Mouse (Mus musculus) heart, postnatal 14 days (tissue): Measurements from ENCODE around the gene Chtop. TPM values are rescaled to one million over a fixed set of nuclear protein-coding genes. Genes with fewer than 3 reads are reported as not detected.

Source experiments
- DNase-seq, 2 experiments: peaks; one replicate each; pipeline ENCODE4 v3.0.0; 2021 to 2022
- intact Hi-C: fragments of 180-260 bp; cut with DNase I; formaldehyde crosslinking; loops from one replicate; pipeline ENCODE4 v1.15.1; 2025
- total RNA-seq, 2 experiments: library from RNA; stranded (reverse); gene quantifications; 2 replicates each; pipeline ENCODE4 v1.2.3; 2021

The Chtop gene
- total RNA-seq, 2 experiments from 2014 or later, result 101 to 123 TPM

DNA sequence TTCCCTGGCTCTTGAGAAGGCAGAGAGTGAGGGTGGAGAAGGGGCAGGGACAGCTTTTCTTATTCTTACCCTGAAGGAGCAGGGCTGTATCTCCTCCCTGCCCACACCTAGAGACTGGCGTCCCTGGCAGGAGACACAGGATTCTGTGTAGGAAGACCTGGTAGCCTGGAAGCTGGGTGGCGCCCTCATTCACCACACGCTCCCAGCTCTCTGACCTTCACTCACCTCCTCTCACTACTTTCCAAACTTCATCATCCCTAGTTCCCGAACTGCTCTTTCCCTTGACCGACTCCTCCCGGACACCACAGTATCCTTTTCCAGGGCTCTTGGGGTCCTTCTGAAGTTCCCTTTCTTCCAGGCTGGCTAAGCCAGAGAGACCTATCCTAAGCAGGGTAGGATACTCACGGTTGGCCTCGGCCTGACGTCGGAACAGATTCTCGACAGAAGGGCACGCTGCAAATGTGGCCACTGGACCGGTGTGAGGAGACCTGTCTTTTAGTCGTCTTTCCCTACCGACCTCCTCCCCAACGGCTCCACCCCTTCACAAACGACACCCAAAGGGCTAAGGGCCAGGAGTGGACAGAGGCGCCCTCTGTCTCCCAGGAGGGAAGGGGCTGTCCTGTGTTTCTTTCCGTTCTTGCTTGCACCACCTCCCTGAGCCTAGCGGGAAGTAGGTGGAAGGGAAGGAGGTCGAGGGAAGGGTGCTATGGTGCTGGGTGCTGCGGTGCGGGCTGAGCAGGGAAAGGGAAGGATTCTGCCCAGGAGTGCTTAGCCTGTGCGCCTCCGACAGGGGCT is 4.7 kb upstream of the Chtop start, which contains the start of the genes S100a1 and S100a13:
S100a1 (minus strand) TSS at position 597 of the 795 bp plus-strand sequence.
S100a13 (plus strand) TSS at position 640 of the 795 bp plus-strand sequence.
- DNase-seq, result peak; percentile 75 to 80
- intact Hi-C loops, result no loop called here

- DNase-seq, result no peak
- intact Hi-C loops, result no loop called here
Measured at GRCm38 (mm10) chr3:90512948-90513642, 3.8 kb upstream of the Chtop start.

DNA sequence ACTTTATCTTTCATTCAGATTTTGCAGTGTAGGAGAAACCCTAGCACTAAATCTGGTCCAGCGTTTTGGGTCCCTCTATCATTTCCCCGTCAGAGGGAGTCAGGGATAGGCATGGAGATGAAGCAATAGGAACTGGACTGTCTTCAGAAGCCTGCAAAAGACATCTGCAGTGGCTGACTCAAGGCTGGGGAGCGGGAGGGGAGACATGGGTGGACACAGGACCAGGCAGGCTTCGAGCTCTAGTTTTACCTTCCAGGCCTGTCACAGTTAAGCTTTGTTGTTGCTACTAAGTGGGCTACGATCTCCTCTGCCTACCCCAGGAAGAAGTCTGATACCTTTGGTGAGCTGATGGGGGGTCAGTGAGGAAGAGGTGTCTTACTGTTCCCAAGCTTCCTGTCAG is 3.0 kb upstream of the Chtop start:
- intact Hi-C loops, result no loop called here
- no peak for DNase-seq

DNA sequence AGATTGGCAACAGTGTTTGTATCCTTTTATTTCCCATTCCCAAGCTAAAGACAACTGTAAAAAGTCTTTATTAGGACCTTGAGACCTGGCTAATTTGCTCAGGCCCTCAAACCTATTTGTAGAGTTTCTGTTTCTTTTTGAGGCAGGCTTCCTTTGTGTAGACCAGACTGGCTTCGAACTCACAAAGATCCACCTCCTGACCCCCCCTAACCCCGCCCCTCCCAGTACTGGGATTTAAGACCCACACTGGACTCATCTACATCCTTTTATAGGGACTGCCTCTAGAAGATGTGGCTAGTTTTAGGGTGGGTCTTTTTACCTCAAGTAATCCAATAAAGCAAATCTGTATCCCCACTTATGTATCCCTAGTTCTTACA is 437 bp upstream of the Chtop start:
- intact Hi-C loops, result no loop called here

GRCm38 (mm10) chr3:90508287-90508949 is 880 bp downstream of the Chtop start:
- no peak for DNase-seq
- intact Hi-C loops, result no loop called here

More for the DNA sequence above, 437 bp upstream of the Chtop start:
- no peak for DNase-seq

DNA sequence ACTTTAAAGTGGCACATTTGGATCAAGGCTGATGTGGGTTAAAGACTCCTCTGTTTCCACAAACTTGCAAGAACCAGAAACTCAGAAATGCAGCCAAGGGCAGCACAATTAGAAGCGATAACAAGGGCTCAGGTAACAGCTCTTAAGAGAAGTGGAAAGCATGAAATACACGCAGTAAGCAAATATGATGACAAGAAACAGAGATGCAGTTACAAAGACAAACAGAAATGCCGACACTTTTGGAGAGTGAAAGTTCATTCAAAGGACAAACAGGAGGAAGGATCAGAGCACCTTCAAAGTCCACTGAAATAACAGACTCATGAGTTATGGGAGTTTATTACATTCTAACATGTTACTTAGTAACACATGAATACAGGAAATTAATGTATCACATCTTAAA is 2.9 kb downstream of the Chtop start:
- intact Hi-C loops, result no loop called here
- DNase-seq, result no peak

DNA sequence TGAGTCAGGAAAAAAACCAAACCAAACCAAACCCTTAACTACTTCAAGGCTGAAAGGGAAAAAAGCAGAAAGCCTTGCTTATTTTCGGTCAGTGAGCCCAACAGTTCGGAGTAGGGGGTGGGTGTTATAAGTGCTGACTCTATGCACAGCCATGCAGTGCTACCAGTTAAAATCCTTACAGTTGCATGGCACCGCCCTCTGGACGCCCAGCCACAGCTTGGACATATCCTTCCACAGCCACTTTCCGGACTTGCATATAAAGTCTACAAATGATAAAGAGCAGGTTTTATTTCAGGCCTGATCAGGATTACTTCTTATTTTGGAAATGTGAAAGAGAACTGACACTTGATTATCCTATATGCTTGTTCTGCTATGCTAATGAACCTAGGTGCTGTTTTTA is 4.1 kb downstream of the Chtop start:
- DNase-seq, result no peak
- intact Hi-C loops, result no loop called here

DNA sequence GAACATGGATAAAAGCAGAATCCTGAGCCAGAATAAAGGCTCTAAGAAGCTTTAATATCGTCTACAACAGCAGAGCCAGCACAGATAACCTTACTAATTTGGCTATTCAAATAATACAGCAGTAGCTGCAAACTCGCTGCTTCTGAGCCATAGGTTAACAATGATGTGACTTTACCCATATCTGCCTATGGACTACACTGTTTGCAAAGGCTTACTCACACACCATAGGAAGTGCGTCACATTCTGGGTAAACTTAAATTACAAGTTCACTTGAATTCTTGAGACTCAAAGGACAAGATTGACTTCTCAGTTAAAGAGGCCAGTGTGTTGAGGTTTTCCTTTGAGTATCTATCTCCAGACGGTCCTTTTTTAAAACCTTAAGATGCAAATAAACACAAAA is 5.9 kb downstream of the Chtop start:
- DNase-seq, result no peak
- intact Hi-C loops, result no loop called here

DNA sequence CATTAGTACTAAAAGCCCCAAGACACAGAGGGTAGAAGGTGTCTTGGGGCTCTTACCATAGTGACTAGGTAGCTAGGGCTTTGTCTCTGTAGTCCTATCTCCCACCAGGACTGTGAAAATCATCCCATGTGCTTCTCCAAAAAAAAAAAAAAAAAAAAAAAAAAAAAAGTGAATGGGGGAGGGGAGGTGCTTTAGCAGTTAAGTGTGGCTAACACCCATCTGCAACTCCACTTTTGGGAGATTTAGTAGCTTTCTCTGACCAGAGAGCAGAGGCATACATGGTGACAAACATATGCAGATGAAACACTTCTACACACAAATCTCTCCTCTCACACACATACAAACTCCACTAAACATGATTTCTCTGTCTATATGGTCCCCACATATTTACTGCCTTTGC is 11.7 kb downstream of the Chtop start:
- intact Hi-C loops, result no loop called here
- no peak for DNase-seq

DNA sequence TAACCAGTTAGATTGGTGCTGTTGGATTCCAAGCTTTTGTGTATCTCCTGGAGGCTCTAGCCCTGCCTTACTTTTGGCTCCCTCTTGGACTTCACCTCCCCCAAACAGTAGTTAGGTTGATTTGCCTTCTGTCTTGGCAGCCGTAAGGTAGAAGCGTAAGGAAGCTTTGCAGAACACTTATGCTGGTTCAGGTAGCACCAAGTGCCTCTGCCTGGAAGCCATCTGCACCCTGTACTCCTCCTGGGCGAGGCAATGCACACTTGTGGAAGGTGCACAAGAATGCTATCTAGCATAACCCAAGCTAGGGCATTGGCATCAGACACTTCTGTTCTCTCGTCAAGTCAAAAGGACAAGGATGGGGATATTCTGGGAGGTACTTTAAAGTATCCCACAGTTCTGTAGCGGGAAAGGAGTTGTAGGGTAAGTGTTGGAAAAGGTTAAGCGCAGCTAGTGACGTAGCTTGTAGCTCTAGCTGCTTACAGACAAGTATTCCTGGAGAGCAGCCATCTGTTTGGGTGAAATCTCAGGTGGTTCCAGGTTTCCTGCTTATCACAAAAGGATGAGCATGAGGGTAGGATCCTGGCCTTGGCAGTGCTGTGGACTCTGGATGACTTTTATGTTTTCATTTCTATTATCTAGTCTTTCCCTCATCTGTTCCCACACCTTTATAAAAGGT is 13.3 kb downstream of the Chtop start:
- no peak for DNase-seq
- intact Hi-C loops, result no loop called here

DNA sequence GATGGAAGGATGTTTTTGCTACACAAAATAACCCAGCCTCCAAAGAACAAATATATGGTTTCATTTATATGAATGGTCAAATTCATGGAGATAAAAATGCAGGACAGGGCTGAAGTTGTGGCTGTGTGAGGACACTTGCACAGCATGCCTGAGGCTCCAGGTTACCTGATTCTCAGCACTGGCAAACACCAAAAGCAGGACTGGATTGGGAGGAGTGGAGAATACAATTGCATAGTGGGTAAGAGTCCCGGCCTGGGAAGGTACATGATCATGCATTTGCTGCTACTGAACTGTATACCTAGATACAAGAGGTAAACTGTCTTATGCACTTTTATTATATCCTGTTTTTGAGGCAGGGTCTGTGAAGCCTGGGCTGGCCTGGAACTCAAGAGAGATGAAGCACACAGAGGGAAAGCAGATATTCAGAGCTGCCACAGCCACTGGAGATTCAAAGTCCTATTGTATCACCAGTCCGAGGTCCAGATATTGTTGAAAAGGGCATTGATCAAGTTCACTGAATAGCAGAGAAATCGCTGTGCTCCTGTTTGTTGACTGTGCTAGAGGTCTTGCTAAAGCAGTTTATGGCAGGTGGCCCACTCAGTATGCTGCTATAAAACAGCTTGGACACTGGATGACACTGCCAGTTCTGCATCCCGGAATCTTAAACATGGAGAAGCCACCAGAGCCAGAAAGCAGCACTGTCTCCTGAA is 15.3 kb downstream of the Chtop start:
- intact Hi-C loops, result loop anchor here (5.0 kb wide), 1 partner anchor 213 kb away; no protein-coding TSS in a partner anchor
- DNase-seq, result no peak

DNA sequence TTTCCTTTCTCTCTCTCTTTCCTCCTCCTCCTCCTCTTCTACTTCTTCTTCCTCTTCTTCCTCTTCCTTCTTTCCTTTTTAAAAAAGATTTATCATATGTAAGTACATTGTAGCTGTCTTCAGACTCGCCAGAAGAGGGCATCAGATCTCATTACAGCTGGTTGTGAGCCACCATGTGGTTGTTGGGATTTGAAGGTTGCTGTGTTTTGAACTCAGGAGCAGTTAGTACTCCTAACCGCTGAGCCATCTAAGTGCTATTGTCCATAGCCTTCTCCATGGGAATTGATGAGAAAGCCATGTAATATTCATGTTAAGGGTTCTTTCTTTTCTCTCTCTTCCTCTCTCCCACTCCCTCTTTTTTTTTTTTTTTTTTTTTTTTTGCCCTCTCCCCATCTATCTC is 17.9 kb downstream of the Chtop start:
- intact Hi-C loops, result loop anchor here (2.0 to 5.0 kb wide), 2 partner anchors 123 to 216 kb away; no protein-coding TSS in a partner anchor
- DNase-seq, result peak in 1 of 2 experiments; percentile 36

DNA sequence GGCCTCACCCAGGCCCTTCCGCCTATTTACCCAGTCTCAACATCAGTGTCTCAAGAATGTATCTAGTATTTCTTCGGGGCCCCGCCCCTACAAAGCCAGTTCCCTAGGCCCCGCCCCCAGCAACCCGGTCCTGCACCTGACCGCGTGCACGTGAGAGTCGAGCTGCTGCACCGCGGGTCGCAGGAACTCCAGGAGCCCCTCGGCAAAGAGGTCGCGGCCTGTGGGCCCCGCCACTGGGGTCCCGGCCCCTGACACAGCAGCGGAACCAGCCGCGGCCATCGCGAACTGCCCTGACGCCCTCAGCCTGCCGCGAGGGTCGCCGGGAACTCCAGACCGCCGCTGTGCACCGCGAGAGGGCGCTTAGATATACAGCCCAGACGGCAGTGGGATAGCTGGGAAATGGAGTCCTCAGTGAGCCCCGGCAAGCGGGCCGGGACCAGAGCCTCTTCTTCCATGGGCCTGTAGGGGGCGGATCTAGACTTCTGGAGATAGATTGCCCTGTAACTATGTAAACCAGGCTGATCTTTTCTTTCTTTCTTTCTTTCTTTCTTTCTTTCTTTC is 18.5 kb downstream of the Chtop start, which contains the start of gene Snapin:
Snapin (minus strand) TSS at position 338 of the 561 bp plus-strand sequence.
- intact Hi-C loops, result loop anchor here (2.0 to 5.0 kb wide), 2 partner anchors 124 to 217 kb away; no protein-coding TSS in a partner anchor
- DNase-seq, result peak; percentile 95 to 97

- DNase-seq, result no peak
- intact Hi-C loops, result no loop called here
Measured at GRCm38 (mm10) chr3:90488576-90488975, 20.7 kb downstream of the Chtop start.

- DNase-seq, result no peak
- intact Hi-C loops, result no loop called here
Measured at GRCm38 (mm10) chr3:90486998-90487397, 22.3 kb downstream of the Chtop start.

DNA sequence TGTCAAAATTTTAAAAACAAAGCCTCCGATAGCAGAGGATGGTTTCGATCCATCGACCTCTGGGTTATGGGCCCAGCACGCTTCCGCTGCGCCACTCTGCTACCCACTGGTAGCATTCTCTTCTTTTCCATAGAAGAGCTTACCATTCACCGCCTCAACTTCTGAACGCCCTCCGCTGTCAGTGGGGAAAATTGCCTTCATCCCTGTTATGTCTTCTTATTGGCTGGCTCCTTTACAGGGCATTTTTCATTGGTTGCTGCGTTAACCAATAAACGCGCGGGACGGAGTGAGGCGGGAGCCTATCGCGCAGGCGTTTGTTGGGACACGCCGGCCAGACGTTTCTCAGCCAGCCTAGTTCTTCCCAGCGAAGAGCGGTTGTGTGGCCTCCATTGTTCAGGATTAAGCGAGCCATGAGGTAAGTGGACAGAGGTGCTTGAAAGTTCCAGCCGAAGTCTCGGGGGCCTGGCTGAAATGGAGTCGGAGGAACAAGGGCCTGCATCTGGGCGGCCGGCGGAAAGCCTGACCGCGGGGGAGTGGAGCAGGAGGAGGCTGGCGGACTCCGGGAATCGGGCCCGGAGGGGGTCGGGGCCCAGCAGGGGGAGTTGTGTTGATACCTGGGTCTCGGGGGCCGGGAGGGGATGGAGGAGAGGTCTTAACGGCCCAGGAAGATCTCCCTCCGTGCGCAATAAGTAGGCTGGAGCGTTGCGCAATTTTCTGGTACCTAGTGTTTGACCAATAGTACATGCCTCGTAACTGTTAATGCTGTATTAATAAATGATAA is 33.3 kb downstream of the Chtop start, which contains the start of gene Ilf2:
Ilf2 (plus strand) TSS at position 296 of the 781 bp plus-strand sequence.
- intact Hi-C loops, result no loop called here
- peak; percentile 92 to 95 for DNase-seq

DNA sequence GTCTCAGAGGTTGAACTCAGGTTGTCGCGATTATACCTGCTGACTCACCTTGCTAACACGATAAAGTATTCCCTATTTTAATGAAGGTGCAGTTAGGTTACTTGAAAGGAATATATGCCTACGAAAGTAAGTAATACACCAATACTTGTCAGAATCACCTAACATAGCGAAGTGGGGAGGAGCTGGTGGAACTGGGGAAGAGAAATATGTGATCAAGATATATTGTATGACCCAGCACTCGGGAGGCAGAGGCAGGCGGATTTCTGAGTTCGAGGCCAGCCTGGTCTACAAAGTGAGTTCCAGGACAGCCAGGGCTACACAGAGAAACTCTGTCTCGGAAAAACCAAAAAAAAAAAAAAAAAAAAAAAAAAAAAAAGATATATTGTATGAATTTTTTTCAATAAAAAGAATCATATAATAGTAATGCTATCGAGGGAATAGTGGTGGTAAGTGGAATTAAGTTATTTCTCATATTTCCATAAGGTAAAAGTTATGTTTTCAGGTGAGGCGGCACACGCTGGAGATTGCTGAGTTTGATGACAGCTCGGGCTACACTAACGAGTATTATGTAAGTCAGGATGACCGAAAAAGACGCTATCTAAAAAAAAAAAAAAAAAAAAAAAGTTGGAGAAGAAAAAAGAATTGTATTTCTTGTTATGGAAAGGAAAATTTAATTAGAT is 34.0 kb downstream of the Chtop start:
- intact Hi-C loops, result no loop called here
- DNase-seq, result no peak

DNA sequence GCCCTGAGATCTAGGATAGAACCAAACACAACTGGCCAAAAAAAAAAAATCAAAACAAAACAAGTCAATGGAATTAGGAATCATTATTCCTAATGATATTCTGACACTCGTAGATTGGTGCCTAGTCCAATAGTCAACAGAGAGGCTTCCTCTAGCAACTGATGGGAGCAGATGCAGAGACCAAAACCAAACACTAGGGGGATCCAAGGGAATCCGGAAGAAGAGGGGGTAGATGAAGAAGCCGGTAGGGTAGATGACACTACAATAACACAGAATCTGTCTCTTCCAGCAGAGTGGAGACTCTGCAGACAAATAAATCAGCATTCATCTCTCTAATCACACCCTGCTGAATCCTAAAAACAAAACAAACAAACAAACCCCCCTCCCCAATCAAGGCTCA is 37.1 kb downstream of the Chtop start:
- DNase-seq, result peak; percentile 32 to 62

More for the DNA sequence above, 37.1 kb downstream of the Chtop start:
- intact Hi-C loops, result no loop called here
